Mouse (Mus musculus) stomach, postnatal 0 days (tissue): Measurements from ENCODE around the gene Sipa1l1.

Experiments
- CTCF ChIP-seq: IDR thresholded peaks from 2 replicates; pipeline ENCODE4 v1.5.1; 2016; ENCODE audit warnings: antibody characterized with exemption, low read depth, mild to moderate bottlenecking, moderate library complexity
- EP300 ChIP-seq: optimal IDR thresholded peaks from 2 replicates; pipeline ENCODE3; 2016; ENCODE audit warnings: antibody characterized with exemption

- TF ChIP-seq CTCF (no peak), EP300 (no peak)
Observed at GRCm38 (mm10) chr12:82306035-82306434, 136.9 kb downstream of the Sipa1l1 start.
